Mouse (Mus musculus) forebrain, embryonic 14.5 days (tissue): ENCODE measurements at regions not wholly inside any gene's neighbourhood (a gene's known extent, or its start where the extent isn't known, plus 50 kb on each side); places are given as distances from the start of the nearest gene placed in this dataset.

Experiments
- ATAC-seq: fragments of 200-750 bp; cut with Nextera tagmentation; 2 replicates; pipeline ENCODE4 v1.8.0; 2017; ENCODE audit warnings: mild to moderate bottlenecking, moderate library complexity
- DNase-seq: peaks from one replicate; pipeline ENCODE4 v3.0.0-alpha.2; 2015; ENCODE audit warnings: low spot score
- H3K27ac ChIP-seq: fragments of 300-500 bp; sonication (generic); 2 replicates; pipeline ENCODE4 v1.5.1; 2014; ENCODE audit warnings: low read depth, mild to moderate bottlenecking, control low read depth, low read length, moderate library complexity
- H3K27me3 ChIP-seq: fragments of 300-500 bp; sonication (generic); replicated peaks from 2 replicates; pipeline ENCODE4 v1.6.1; 2014; ENCODE audit warnings: low read length, control low read depth, mixed read lengths; ENCODE audit not compliant: control insufficient read depth, insufficient read depth
- H3K36me3 ChIP-seq: fragments of 300-500 bp; sonication (generic); 2 replicates; pipeline ENCODE4 v1.6.1; 2014; ENCODE audit warnings: low read length, control low read depth; ENCODE audit not compliant: control insufficient read depth, insufficient read depth
- H3K4me1 ChIP-seq: fragments of 300-500 bp; sonication (generic); 2 replicates; pipeline ENCODE4 v1.6.1; 2014; ENCODE audit warnings: antibody characterized with exemption, low read length, control low read depth; ENCODE audit not compliant: control insufficient read depth, insufficient read depth
- H3K4me2 ChIP-seq: fragments of 300-500 bp; sonication (generic); 2 replicates; pipeline ENCODE4 v1.6.1; 2014; ENCODE audit warnings: mild to moderate bottlenecking, control low read depth, low read length
- H3K4me3 ChIP-seq: fragments of 300-500 bp; sonication (generic); 2 replicates; pipeline ENCODE4 v1.5.1; 2014; ENCODE audit warnings: low read depth, low read length, control low read depth
- H3K9ac ChIP-seq: fragments of 300-500 bp; sonication (generic); 2 replicates; pipeline ENCODE4 v1.6.1; 2014; ENCODE audit warnings: mild to moderate bottlenecking, low read length, control low read depth, moderate library complexity
- H3K9me3 ChIP-seq: fragments of 300-500 bp; sonication (generic); replicated peaks from 2 replicates; pipeline ENCODE4 v1.6.1; 2016; ENCODE audit warnings: low read length, control low read depth, mixed read lengths; ENCODE audit not compliant: control insufficient read depth
- WGBS: fragments of 180-500 bp; shearing (Covaris S2); extraction: QIAGEN DNeasy Blood & Tissue Kit; methylation state at CpG from one replicate; pipeline ENCODE4 v1.1.7; 2014; 5-methylcytosine and 5-hydroxymethylcytosine counted together

DNA sequence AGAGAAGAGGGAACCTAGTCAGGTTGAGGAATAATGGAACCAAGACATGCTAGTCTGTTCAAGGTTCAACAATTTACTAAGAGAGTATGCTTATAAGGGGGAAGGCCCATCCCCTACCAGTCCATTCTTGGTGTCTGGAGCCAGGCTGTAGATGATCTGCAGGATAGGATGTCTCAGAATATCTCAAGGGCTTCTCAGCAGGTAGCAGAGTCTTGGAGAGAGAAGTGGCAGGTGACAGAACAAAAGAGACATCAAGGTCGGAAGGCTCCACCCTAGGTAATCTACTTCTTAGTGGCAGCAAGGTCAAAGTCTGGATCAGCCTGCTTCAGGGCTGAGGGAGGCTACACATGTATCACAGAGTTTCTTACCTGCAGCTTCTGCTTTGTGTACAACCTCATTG is 220.2 kb upstream of the 4921530L21Rik start:
- Histone ChIP-seq H3K36me3 (no peaks in the 10 kb centered on the region), H3K9ac (no peak overlapping the region), H3K4me2 (no peak overlapping the region), H3K4me1 (no peaks in the 10 kb centered on the region), H3K27ac (no peak overlapping the region), H3K4me3 (no peak overlapping the region), H3K27me3 (no peaks in the 10 kb centered on the region), H3K9me3 (no peaks in the 10 kb centered on the region)
- no peak for DNase-seq
- 76% methylated on average over 1 of the region's 1 CpGs for WGBS
- no peak for ATAC-seq

- Histone ChIP-seq H3K4me2 (no peak overlapping the region), H3K9me3 (no peaks in the 10 kb centered on the region), H3K9ac (no peak overlapping the region), H3K4me1 (no peaks in the 10 kb centered on the region), H3K36me3 (no peaks in the 10 kb centered on the region), H3K4me3 (no peak overlapping the region), H3K27ac (no peak overlapping the region), H3K27me3 (no peaks in the 10 kb centered on the region)
- WGBS, result 90% methylated on average over 3 of the region's 3 CpGs
- no peak for DNase-seq
- ATAC-seq, result no peak
Measured at GRCm38 (mm10) chr14:95661416-95661815, 219.6 kb upstream of the 4921530L21Rik start.

DNA sequence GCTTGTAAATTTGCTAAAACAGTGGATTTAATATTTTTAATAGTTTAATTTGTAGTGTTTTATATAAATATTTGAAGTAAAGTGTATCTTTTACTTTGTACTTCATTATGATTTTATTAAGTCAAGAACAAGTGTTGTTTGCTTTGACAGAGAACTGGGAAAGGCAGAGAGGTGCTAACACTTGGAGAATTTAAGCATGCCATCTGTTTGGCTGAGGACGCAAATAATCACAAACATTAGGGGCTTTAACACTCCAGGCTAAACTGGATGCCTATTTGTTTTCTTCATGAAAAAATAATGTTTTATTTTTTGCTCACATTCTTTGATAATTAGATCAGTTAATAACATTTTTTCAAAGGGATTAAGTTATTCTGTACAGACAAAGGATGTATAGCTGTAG is 193.6 kb upstream of the 4921530L21Rik start:
- peak; percentile 80 for DNase-seq
- no peak overlapping the region for H3K9ac ChIP-seq
- ATAC-seq, result no peak; the same call in 1 of the 2 replicates
- no peaks in the 10 kb centered on the region for H3K4me1 ChIP-seq
- H3K9me3 ChIP-seq, result no peaks in the 10 kb centered on the region
- H3K27ac ChIP-seq, result no peak overlapping the region
- H3K36me3 ChIP-seq, result no peaks in the 10 kb centered on the region
- H3K27me3 ChIP-seq, result no peaks in the 10 kb centered on the region
- no peak overlapping the region for H3K4me2 ChIP-seq
- 48% methylated on average over 1 of the region's 1 CpGs for WGBS
- H3K4me3 ChIP-seq, result no peak overlapping the region

DNA sequence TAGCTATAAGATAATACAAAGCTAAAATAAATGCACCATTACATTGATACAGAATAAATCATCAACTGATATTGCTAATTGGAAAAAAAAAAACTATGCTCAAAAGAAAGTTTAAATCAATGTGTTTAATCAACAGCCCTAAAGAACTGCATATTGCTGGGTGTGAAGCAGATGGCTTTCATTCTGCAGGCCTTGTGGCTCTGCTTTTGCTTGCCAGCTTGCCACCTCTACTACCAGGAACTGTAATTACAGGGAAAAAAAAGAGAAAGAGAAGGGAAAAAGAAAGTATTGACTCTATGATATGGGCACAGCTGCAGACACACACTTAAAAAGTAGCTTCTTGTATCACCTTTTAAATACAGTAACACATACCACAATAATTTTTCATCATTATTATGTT is 192.4 kb upstream of the 4921530L21Rik start:
- Histone ChIP-seq H3K27ac (no peak overlapping the region), H3K36me3 (no peaks in the 10 kb centered on the region), H3K9me3 (no peaks in the 10 kb centered on the region), H3K27me3 (no peaks in the 10 kb centered on the region), H3K4me1 (no peaks in the 10 kb centered on the region), H3K4me2 (no peak overlapping the region), H3K9ac (no peak overlapping the region), H3K4me3 (no peak overlapping the region)
- DNase-seq, result peak; percentile 79
- ATAC-seq, result peak; percentile 75; the same call in 1 of the 2 replicates

GRCm38 (mm10) chr14:95726082-95726481 is 155.0 kb upstream of the 4921530L21Rik start:
- no peak for ATAC-seq
- Histone ChIP-seq H3K27me3 (no peaks in the 10 kb centered on the region), H3K4me3 (no peak overlapping the region), H3K9ac (no peak overlapping the region), H3K4me1 (no peaks in the 10 kb centered on the region), H3K4me2 (no peak overlapping the region), H3K9me3 (no peaks in the 10 kb centered on the region), H3K36me3 (no peaks in the 10 kb centered on the region), H3K27ac (no peak overlapping the region)
- DNase-seq, result no peak

DNA sequence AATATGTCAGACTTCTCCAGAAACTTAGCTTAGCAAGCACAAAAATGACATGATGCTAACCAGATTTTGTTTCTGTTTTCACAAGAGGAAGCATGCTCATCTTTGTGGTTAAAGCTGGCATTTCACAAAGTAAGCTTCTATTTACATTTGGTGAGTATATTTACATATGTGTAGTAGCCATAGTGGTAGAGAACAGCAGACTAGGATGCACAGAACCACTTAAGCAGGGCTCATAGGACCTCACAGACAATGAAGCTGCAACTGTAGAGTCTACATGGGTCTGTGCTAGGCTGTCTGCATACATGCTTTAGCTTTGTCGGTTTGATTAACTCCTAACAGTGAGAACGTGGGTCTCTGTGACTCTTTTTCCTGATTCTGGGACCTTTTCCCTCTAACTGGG is 105.3 kb upstream of the 4921530L21Rik start:
- DNase-seq, result no peak

DNA sequence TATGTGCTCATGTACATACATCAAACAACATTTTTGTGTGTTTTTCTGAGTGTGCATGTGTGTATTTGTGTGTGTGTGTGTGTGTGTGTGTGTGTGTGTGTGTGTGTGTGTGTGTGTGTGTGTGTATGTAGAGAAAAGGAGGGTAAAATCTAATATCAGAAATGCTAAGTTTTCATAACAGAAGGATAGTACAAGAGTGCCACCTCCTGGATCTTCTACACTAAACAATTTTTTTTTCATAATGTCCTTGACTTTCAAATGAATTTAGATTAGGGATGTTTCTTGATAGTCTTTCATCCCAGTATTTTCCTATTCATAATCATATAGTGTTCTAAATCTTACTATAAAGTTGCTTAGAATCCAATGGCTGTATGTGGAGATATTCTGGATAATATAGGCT is 103.6 kb upstream of the 4921530L21Rik start:
- Histone ChIP-seq H3K27me3 (no peaks in the 10 kb centered on the region), H3K4me2 (no peak overlapping the region), H3K9me3 (no peaks in the 10 kb centered on the region), H3K4me1 (no peaks in the 10 kb centered on the region), H3K4me3 (no peak overlapping the region), H3K9ac (no peak overlapping the region), H3K27ac (no peak overlapping the region), H3K36me3 (no peaks in the 10 kb centered on the region)
- ATAC-seq, result no peak
- peak; percentile 73 for DNase-seq

More for the DNA sequence above, 105.3 kb upstream of the 4921530L21Rik start:
- 48% methylated on average over 2 of the region's 2 CpGs for WGBS
- no peak overlapping the region for H3K4me3 ChIP-seq
- H3K9me3 ChIP-seq, result no peaks in the 10 kb centered on the region
- no peak overlapping the region for H3K4me2 ChIP-seq
- H3K36me3 ChIP-seq, result no peaks in the 10 kb centered on the region
- no peak for ATAC-seq
- H3K27ac ChIP-seq, result no peak overlapping the region
- no peaks in the 10 kb centered on the region for H3K27me3 ChIP-seq
- H3K4me1 ChIP-seq, result no peaks in the 10 kb centered on the region
- no peak overlapping the region for H3K9ac ChIP-seq
